Mouse (Mus musculus): ENCODE data around the gene Stoml2. TPM values are rescaled to one million over a fixed set of nuclear protein-coding genes. Genes with fewer than 3 reads are reported as not detected.

Gene Stoml2
- polyA plus RNA-seq, 1 experiment = 158 TPM

DNA sequence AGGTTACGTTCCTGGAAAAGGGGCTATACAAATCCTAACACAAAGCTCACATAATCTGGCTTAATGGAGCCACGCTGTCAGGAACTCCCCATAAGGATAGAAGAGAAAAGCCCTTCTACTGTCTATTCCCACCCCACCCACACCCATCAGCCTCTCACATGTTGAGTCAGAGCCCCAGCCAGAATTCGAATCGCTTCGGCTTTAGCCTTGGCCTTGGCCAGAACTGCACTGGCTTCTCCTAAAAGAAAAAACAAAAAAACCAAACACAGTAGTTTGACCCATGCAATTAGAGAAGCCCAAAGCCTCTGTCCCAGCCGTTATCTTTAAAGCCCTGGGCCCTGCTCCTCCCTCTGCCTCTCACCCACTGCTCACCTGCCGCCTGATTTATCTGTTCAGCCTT is 2.4 kb downstream of the Stoml2 start:
- no peak overlapping the region for H3K27ac ChIP-seq (replicated peaks; ENCODE audit: low read depth, low read length)
- peaks cover 7% of the 10 kb centered on the region; the same call in 1 of the 2 replicates for H3K4me1 ChIP-seq (ENCODE audit: control insufficient read depth, insufficient read depth, insufficient read length, low read length)
- H3K4me3 ChIP-seq (ENCODE audit: insufficient read depth, low read depth, low read length) = no peak overlapping the region

DNA sequence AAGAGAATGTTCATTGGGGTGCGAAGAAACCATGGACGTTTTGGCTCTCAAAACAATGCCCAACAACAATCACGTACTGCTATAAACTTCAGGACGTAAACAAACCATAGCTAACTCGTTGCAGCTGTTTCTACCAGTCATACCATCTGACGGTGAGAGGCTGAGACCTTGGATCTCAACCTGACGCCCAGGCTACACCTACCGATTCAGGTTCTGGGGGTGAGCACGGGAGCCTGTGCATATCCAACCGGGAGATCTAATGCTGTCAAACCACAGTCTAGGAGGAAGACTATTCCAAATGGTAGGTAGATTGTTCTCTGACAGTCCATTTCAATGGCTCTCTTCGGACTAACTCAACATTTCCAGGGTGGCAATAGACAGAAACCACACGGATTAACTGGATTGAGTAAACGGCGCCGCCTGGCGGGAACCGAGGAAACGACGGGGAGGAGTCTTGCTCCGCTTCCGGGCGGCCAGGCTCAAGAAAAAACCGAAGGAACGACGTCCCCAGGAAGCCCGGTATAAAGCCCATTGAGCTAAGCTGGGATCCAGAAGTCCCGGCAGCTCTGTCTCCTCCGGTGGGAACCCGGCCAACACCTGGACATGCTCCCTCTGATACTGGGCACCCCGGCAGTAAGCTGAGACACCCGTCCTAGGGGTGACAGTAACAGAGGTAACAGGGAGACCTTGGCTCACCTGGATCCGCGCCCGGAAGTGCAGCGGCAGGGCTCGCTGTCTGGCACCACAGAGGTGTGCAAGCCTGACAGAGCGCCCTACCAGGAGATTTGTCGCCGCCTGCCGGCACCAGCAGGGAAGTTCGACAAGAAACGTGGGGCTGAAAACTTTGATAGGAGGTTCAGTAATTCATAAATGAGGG is 6.2 kb downstream of the Stoml2 start, which contains the start of gene Pigo:
Gene Pigo (minus strand): TSS at position 736 of the 877 bp plus-strand sequence.
- Histone ChIP-seq H3K4me3 (ENCODE audit: insufficient read depth, low read depth, low read length) (peak within 1 kb of the TSS; percentile 89), H3K27ac (replicated peaks; ENCODE audit: low read depth, low read length) (peak within 1 kb of the TSS; percentile 92), H3K4me1 (ENCODE audit: control insufficient read depth, insufficient read depth, insufficient read length, low read length) (peaks cover 6% of the 10 kb centered on the region; the same call in 1 of the 2 replicates)

DNA sequence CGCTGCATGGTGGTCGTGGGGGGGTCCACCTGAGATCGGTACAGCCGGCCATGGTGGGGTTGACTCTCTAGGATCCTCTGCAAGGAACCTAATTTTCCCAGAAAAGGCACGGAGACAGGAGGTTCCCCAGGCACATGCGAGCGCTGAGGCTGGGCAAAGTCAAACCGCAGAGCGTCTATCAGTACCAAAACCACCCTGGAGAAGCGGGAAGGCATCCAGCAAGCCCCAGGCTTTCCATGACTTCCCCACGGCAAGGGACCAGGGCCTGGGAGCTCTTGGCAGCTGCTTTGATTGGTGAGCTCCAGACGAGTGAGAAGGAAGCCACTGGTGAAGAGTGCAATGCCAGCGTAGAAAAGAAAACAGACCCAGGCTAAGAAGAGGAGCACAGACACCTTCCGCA is 6.8 kb downstream of the Stoml2 start:
- H3K4me1 ChIP-seq (ENCODE audit: control insufficient read depth, insufficient read depth, insufficient read length, low read length) = peaks cover 4% of the 10 kb centered on the region; the same call in 1 of the 2 replicates
- no peak overlapping the region for H3K27ac ChIP-seq (replicated peaks; ENCODE audit: low read depth, low read length)
- peak overlapping the region; percentile 89 for H3K4me3 ChIP-seq (ENCODE audit: insufficient read depth, low read depth, low read length)

DNA sequence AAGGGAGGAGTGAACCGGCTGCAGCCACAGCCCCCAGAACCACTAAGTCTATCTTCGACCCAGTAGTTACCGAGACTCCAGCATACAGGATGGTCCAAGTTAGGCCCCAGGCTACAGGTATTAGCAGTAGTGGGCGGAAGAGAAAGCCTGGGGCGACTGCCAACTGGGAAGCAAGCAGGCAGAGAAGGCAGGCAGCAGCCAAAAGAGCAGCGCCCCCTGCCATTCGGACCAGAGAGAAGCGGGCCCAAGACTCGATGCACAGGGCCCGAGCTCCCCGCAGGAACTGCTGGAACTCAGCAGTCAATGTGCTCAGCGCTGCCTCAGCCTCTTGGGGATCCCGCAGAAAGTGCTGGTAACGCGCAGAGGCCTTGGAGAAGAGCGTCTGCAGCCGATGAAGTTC is 10.2 kb downstream of the Stoml2 start:
- Histone ChIP-seq H3K4me1 (ENCODE audit: control insufficient read depth, insufficient read depth, insufficient read length, low read length) (peaks cover 4% of the 10 kb centered on the region; the same call in 1 of the 2 replicates), H3K27ac (replicated peaks; ENCODE audit: low read depth, low read length) (no peak overlapping the region), H3K4me3 (ENCODE audit: insufficient read depth, low read depth, low read length) (no peak overlapping the region)

DNA sequence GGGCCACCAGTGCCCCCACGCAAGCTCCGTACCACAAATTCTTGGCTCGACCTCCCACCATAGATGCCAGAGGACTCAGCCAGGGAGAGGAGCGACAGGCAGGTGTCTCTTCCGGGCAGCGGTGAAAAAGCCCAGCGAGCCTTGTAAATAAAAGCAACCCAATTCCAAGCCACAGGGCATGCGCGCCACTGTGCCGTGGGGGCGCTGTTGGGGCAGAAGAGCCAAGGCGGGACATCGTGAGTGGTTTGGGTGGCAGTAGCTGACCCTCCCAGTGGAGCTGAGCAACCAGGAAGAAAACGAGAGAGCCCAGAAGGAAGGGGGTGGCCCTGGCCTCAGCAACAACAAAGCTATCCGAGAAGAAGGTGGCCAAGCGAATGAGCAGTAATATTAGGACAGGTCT is 10.6 kb downstream of the Stoml2 start:
- Histone ChIP-seq H3K4me1 (ENCODE audit: control insufficient read depth, insufficient read depth, insufficient read length, low read length) (peaks cover 4% of the 10 kb centered on the region; the same call in 1 of the 2 replicates), H3K4me3 (ENCODE audit: insufficient read depth, low read depth, low read length) (no peak overlapping the region), H3K27ac (replicated peaks; ENCODE audit: low read depth, low read length) (no peak overlapping the region)

DNA sequence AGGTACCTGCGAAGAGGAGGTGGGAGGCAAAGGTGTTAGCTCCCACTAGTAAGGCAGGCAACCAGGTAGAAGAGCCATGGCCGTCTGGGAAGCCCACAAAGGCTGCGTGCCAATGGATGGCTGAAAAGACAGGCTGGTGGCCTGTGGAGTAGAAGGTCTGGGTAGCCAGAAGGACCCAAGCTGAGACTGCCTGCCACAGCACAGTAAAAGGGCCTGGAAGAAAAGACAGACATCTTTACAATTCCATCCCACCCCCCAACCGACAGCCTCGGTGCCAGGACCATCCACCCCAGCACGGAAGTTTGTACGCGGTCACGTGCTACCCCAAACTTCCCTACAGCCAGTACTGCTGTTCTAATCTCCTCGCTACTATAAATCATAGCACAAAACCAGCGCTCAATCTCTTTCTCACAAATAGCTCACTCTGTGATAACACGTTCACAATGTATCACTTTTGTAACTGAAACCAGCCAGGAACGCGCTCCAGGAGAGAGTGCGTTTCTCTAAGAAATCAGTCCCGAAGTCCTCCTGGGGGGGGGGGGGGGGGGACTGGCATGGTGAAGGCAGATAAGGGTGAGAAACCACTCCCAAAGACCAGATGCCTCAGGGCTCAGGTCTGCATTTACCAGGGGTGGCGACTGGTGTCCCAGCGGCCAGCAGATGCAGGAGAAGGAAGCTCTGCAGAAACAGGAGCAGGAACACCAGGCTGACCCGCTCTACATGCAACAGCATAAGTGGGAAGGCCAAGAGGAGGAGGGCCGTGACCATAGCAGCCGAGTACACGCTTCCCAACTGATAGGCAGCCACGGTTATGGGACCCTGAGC is 11.7 kb downstream of the Stoml2 start:
- Histone ChIP-seq H3K27ac (replicated peaks; ENCODE audit: low read depth, low read length) (no peak overlapping the region), H3K4me1 (ENCODE audit: control insufficient read depth, insufficient read depth, insufficient read length, low read length) (peaks cover 2% of the 10 kb centered on the region; the same call in 1 of the 2 replicates), H3K4me3 (ENCODE audit: insufficient read depth, low read depth, low read length) (no peak overlapping the region)

DNA sequence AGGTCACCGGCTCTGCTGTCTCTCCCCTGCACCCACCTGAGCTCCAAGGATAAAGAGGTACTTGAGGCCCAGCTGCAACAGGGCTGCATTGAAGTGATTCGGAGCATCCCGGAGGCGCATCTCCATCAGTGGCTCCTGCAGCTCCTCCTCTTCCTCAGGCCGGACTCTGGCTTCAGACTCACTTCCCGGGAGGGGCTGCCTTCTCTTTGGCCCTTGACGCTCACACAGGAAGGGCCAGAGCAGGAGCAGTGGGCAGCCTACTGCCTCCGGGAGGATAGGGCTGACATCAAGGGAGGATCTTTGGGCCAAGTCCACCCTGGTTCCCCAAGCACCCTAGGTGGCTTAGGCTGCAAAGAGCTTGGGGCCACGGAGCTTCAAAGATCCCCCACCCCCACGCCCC is 12.3 kb downstream of the Stoml2 start:
- Histone ChIP-seq H3K4me1 (ENCODE audit: control insufficient read depth, insufficient read depth, insufficient read length, low read length) (no peaks in the 10 kb centered on the region), H3K4me3 (ENCODE audit: insufficient read depth, low read depth, low read length) (no peak overlapping the region), H3K27ac (replicated peaks; ENCODE audit: low read depth, low read length) (no peak overlapping the region)

DNA sequence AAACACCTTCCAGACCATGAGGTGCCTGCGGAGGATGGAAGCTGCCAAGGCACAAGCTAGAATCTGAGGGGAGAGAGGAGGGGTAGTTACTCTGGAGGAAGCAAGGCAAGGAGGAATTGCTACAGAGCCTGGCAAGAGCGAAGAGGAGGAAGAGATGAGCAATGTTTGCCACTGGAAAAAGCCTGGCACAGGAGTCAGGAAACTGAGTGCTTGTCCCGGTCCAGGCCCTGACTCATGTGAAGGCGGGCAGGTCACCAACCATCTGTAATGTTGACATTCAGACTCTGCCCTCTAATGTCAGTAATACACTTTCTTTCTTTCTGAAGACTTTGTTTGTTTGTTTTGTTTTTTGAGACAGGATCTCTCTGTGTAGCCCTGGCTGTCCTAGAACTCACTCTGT is 13.4 kb downstream of the Stoml2 start:
- Histone ChIP-seq H3K4me1 (ENCODE audit: control insufficient read depth, insufficient read depth, insufficient read length, low read length) (no peaks in the 10 kb centered on the region), H3K4me3 (ENCODE audit: insufficient read depth, low read depth, low read length) (no peak overlapping the region), H3K27ac (replicated peaks; ENCODE audit: low read depth, low read length) (no peak overlapping the region)

DNA sequence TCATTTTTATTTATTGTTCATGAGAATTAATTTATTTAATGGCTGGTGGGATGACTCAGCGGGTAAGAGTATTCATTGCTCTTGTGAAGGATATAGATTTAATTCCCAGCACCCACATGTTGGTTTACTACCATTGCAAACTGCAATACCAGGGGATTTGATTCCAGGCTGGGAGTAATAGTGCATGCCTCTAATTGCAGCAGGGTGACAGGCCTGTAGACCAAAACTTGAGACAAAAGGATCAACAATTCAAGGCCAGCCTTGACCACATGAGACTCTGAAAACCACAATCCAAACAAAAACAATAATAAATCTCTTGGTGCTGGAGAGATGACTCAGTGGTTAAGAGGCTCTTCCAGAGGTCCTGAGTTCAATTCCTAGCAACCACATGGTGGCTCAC is 19.4 kb downstream of the Stoml2 start:
- H3K27ac ChIP-seq (replicated peaks; ENCODE audit: low read depth, low read length) = no peak overlapping the region
- no peaks in the 10 kb centered on the region for H3K4me1 ChIP-seq (ENCODE audit: control insufficient read depth, insufficient read depth, insufficient read length, low read length)
- H3K4me3 ChIP-seq (ENCODE audit: insufficient read depth, low read depth, low read length) = no peak overlapping the region

DNA sequence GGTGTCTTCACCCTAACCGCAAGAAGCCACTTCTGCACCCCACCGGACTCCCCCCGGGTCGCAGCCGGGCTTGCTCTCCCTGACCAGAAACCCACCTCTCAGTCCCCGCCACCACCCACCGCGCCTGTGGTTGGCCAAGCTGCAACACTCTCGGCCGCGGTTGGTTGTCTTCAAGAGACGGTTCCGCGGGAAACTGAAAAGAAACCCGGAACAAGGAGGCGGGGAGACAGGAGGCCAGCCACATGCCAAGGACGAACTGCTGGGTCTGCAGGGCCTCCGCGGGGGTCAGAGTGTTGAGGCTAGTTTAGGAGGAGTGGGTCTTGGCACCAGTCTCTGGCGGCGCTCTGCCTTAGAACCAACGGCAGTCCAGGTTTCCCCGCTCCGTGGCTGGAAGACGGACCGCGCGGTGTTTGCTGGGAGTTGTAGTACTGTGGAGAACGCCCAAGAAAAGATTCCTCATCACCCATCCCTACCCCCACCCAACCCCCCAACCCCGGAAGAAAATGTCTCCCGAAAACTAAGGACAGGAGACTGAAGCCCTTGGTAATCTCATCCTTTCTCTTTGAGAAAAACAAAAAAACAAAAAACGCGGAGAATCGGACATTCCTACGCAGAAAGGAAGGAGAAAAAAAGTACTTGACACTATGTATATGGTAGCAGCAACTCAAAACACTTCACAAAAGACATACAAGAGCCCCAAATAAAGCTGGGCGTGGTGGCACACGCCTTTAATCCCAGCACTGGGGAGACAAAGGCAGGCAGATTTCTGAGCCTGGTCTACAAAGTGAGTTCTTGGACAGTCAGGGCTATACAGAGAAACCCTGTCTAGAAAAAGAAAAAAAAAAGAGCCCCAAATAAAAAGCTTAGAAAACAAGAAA is 21.1 kb downstream of the Stoml2 start, which contains the start of gene Fancg:
Gene Fancg (minus strand): TSS at position 346 of the 878 bp plus-strand sequence.
- Histone ChIP-seq H3K4me3 (ENCODE audit: insufficient read depth, low read depth, low read length) (peak within 1 kb of the TSS; percentile 91), H3K4me1 (ENCODE audit: control insufficient read depth, insufficient read depth, insufficient read length, low read length) (no peaks in the 10 kb centered on the region), H3K27ac (replicated peaks; ENCODE audit: low read depth, low read length) (peak within 1 kb of the TSS; percentile 59; the same call in 1 of the 2 replicates)

DNA sequence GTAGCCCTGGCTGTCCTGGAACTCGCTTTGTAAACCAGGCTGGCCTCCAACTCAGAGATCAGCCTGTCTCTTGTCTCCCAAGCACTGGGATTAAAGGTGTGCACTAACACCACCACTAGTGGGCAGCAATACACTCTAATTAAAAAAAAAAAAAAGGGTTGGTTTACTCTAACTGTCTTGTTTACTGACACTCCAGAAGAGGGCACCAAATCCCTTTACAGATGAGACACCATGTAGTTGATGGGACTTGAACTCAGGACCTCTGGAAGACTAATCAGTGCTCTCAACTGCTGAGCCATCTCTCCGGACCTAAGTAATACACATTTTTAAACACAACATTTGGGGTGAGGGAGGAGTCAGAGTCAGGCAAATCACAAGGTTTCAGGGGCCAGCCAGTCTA is 25.7 kb downstream of the Stoml2 start:
- Histone ChIP-seq H3K4me3 (ENCODE audit: insufficient read depth, low read depth, low read length) (no peak overlapping the region), H3K27ac (replicated peaks; ENCODE audit: low read depth, low read length) (no peak overlapping the region), H3K4me1 (ENCODE audit: control insufficient read depth, insufficient read depth, insufficient read length, low read length) (no peaks in the 10 kb centered on the region)

DNA sequence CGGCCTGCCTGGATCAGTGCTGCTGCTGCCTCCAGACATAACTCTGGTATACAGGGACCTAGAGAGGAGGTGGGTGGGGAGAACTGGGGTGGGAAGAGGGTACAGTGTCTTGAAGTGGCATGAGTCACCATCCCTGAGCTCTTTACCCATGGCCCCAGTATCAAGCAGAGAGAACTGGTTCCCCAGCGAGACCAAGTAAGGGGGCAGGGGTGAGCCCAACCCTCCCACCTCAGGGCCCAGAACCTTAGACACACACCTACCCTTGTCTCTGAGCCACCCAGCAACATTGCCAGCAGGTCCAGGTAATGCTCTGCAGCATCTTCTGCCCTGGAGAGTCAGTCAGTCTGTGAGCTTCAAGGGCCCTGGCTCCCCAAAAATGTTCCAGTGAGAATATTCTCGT is 26.6 kb downstream of the Stoml2 start:
- Histone ChIP-seq H3K27ac (replicated peaks; ENCODE audit: low read depth, low read length) (no peak overlapping the region), H3K4me1 (ENCODE audit: control insufficient read depth, insufficient read depth, insufficient read length, low read length) (no peaks in the 10 kb centered on the region), H3K4me3 (ENCODE audit: insufficient read depth, low read depth, low read length) (no peak overlapping the region)

DNA sequence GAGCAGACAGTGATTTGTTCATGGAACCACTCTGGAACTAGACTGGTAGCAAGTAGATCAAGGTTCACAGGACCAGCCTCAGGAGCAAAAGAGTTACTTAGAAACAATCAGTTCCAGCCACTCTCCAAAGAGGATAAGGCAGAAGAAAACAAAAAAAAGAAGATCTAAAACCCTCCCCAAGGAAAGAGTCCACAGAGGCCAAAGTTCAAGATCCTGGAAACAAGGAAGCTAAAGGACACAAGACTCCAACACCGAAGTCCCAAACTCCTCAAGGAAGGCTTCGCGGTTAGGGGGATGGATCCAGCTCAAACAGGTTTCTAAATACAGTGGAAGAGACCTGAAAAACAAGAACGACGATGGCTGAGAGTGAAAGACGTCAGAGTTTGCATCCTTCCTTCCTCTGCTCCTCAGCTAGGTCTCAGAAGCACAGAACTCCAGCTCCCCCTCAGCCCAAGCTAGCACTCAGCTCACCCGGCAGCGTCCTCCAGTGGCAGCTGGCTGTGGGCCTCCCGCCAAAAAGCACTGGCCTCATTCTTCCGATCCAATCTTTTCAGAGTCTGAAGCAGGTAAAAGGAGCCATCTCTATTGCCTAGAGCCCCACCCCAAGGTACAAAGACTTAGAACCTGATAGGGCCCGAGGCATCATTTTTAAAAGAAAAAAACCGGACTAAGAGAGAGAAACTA is 28.6 kb downstream of the Stoml2 start:
- H3K4me1 ChIP-seq (ENCODE audit: control insufficient read depth, insufficient read depth, insufficient read length, low read length) = peaks cover 7% of the 10 kb centered on the region
- no peak overlapping the region for H3K4me3 ChIP-seq (ENCODE audit: insufficient read depth, low read depth, low read length)
- no peak overlapping the region for H3K27ac ChIP-seq (replicated peaks; ENCODE audit: low read depth, low read length)

DNA sequence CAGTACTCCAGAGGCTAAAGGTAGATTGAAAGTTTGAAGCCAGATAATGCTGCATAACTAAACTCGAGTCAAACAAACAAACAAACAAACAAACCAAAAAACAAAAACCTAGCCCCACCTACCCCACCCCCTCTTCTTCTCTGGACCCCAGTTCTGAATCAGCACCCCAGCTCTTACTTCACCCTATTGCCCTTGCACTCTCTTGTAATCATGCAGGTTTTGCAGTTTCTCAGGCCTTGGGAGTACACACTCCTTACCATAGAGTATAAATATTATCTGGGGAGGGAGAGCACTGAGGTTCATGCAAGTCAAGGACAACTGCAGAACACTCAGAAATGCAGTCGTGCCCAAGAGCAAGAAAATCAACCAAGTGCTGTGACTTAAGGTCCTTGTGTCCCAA is 30.2 kb downstream of the Stoml2 start:
- Histone ChIP-seq H3K27ac (replicated peaks; ENCODE audit: low read depth, low read length) (no peak overlapping the region), H3K4me1 (ENCODE audit: control insufficient read depth, insufficient read depth, insufficient read length, low read length) (peaks cover 10% of the 10 kb centered on the region), H3K4me3 (ENCODE audit: insufficient read depth, low read depth, low read length) (no peak overlapping the region)
